Mouse (Mus musculus): Measurements from ENCODE around the gene Ccdc13.

Ccdc13 gene

GRCm38 (mm10) chr9:121846526-121847118, 7.4 kb upstream of the Ccdc13 start:
- DNase-seq: peak; percentile 39

- no peak for DNase-seq
Observed at GRCm38 (mm10) chr9:121842914-121843313, 3.7 kb upstream of the Ccdc13 start.

GRCm38 (mm10) chr9:121839622-121839965, 333 bp upstream of the Ccdc13 start:
- no peak for DNase-seq

GRCm38 (mm10) chr9:121838008-121838407, 1.3 kb downstream of the Ccdc13 start:
- no peak for DNase-seq

- no peak for DNase-seq
Observed at GRCm38 (mm10) chr9:121833825-121834224, 5.4 kb downstream of the Ccdc13 start.

- DNase-seq: peak; percentile 84
Observed at GRCm38 (mm10) chr9:121830956-121831293, 8.3 kb downstream of the Ccdc13 start.

GRCm38 (mm10) chr9:121830243-121830955, 8.9 kb downstream of the Ccdc13 start:
- DNase-seq: peak; percentile 70

GRCm38 (mm10) chr9:121829270-121829992, 9.8 kb downstream of the Ccdc13 start:
- DNase-seq: no peak

GRCm38 (mm10) chr9:121828314-121828713, 10.9 kb downstream of the Ccdc13 start:
- no peak for DNase-seq

- DNase-seq: no peak
Observed at GRCm38 (mm10) chr9:121826356-121826755, 12.9 kb downstream of the Ccdc13 start.

- peak; percentile 31 for DNase-seq
Observed at GRCm38 (mm10) chr9:121823991-121824390, 15.3 kb downstream of the Ccdc13 start.

- peak; percentile 61 for DNase-seq
Observed at GRCm38 (mm10) chr9:121823051-121823450, 16.2 kb downstream of the Ccdc13 start.

GRCm38 (mm10) chr9:121822585-121822991, 16.7 kb downstream of the Ccdc13 start:
- peak; percentile 33 for DNase-seq

- DNase-seq: no peak
Observed at GRCm38 (mm10) chr9:121820765-121821164, 18.5 kb downstream of the Ccdc13 start.

- peak; percentile 43 for DNase-seq
Observed at GRCm38 (mm10) chr9:121819771-121820471, 19.3 kb downstream of the Ccdc13 start.

- DNase-seq: peak; percentile 66
Observed at GRCm38 (mm10) chr9:121819073-121819770, 20.0 kb downstream of the Ccdc13 start.

GRCm38 (mm10) chr9:121815183-121815582, 24.1 kb downstream of the Ccdc13 start:
- DNase-seq: no peak

GRCm38 (mm10) chr9:121810081-121810821, 29.0 kb downstream of the Ccdc13 start:
- DNase-seq: no peak

- no peak for DNase-seq
Observed at GRCm38 (mm10) chr9:121808511-121808910, 30.8 kb downstream of the Ccdc13 start.

GRCm38 (mm10) chr9:121807947-121808346, 31.3 kb downstream of the Ccdc13 start:
- no peak for DNase-seq

GRCm38 (mm10) chr9:121807546-121807945, 31.7 kb downstream of the Ccdc13 start:
- no peak for DNase-seq

- no peak for DNase-seq
Observed at GRCm38 (mm10) chr9:121802747-121803146, 36.5 kb downstream of the Ccdc13 start.
